Mouse (Mus musculus): ENCODE data around the gene B3gnt9. TPM values are rescaled to one million over a fixed set of nuclear protein-coding genes. Genes with fewer than 3 reads are reported as not detected.
A peak's percentile ranks its signal among the peaks of the same experiment; 100 is the strongest.

Gene B3gnt9
- polyA plus RNA-seq, 1 experiment from 2014 or later, result 3.8 TPM

- Histone ChIP-seq H3K9ac (replicated peaks; ENCODE audit: low read depth, low read length) (no peak overlapping the region), H3K9me3 (ENCODE audit: control insufficient read depth, low read length) (no peaks in the 10 kb centered on the region), H3K27ac (ENCODE audit: low read length) (no peak overlapping the region), H3K4me2 (ENCODE audit: low read length) (no peak overlapping the region), H3K4me3 (replicated peaks; ENCODE audit: low read length) (no peak overlapping the region), H3K27me3 (replicated peaks; ENCODE audit: control insufficient read depth, insufficient read depth, low read length) (no peaks in the 10 kb centered on the region), H3K4me1 (replicated peaks; ENCODE audit: control insufficient read depth, insufficient read depth, low read length) (no peaks in the 10 kb centered on the region), H3K36me3 (ENCODE audit: control insufficient read depth, insufficient read depth) (no peaks in the 10 kb centered on the region)
- WGBS, result 95% methylated on average over 2 of the region's 2 CpGs
- ATAC-seq, result no peak
These were observed 47.2 kb downstream of the B3gnt9 start for GRCm38 (mm10) chr8:105207675-105208273.

GRCm38 (mm10) chr8:105206766-105207275, 48.1 kb downstream of the B3gnt9 start:
- no peak for ATAC-seq
- H3K36me3 ChIP-seq (ENCODE audit: control insufficient read depth, insufficient read depth), result no peaks in the 10 kb centered on the region
- WGBS, result 50% methylated on average over 7 of the region's 7 CpGs

GRCm38 (mm10) chr8:105205748-105206147, 49.2 kb downstream of the B3gnt9 start:
- Histone ChIP-seq H3K27ac (ENCODE audit: low read length) (no peak overlapping the region), H3K9ac (replicated peaks; ENCODE audit: low read depth, low read length) (no peak overlapping the region), H3K9me3 (ENCODE audit: control insufficient read depth, low read length) (no peaks in the 10 kb centered on the region), H3K4me3 (replicated peaks; ENCODE audit: low read length) (no peak overlapping the region), H3K27me3 (replicated peaks; ENCODE audit: control insufficient read depth, insufficient read depth, low read length) (no peaks in the 10 kb centered on the region), H3K4me1 (replicated peaks; ENCODE audit: control insufficient read depth, insufficient read depth, low read length) (no peaks in the 10 kb centered on the region), H3K36me3 (ENCODE audit: control insufficient read depth, insufficient read depth) (no peaks in the 10 kb centered on the region), H3K4me2 (ENCODE audit: low read length) (no peak overlapping the region)
- 0 out of 2 replicates have a peak, but pooled peaks have one; percentile 31 for ATAC-seq
- WGBS, result 85% methylated on average over 1 of the region's 1 CpGs

More at GRCm38 (mm10) chr8:105206766-105207275, 48.1 kb downstream of the B3gnt9 start:
- H3K4me2 ChIP-seq (ENCODE audit: low read length), result no peak overlapping the region
- H3K4me3 ChIP-seq (replicated peaks; ENCODE audit: low read length), result no peak overlapping the region
- no peaks in the 10 kb centered on the region for H3K4me1 ChIP-seq (replicated peaks; ENCODE audit: control insufficient read depth, insufficient read depth, low read length)
- H3K9ac ChIP-seq (replicated peaks; ENCODE audit: low read depth, low read length), result no peak overlapping the region
- H3K27ac ChIP-seq (ENCODE audit: low read length), result no peak overlapping the region
- H3K27me3 ChIP-seq (replicated peaks; ENCODE audit: control insufficient read depth, insufficient read depth, low read length), result no peaks in the 10 kb centered on the region
- no peaks in the 10 kb centered on the region for H3K9me3 ChIP-seq (ENCODE audit: control insufficient read depth, low read length)

Other genes starting within 250 kb of the B3gnt9 start
- gene Ces3a, start 206.6 kb downstream of the B3gnt9 start, polyA plus RNA-seq (2015; fragmentation: Nextera tagmentation; extraction: Ambion mirVana), result not detected in 2 replicates
- not detected in 2 replicates for gene Ces3b, start 171.4 kb downstream of the B3gnt9 start, polyA plus RNA-seq (2015; fragmentation: Nextera tagmentation; extraction: Ambion mirVana)
- gene Ces4a, start 123.4 kb downstream of the B3gnt9 start, polyA plus RNA-seq (2015; fragmentation: Nextera tagmentation; extraction: Ambion mirVana), result 0.11 and 0.29 TPM in 2 replicates
- 34.2 and 40.1 TPM in 2 replicates for gene Cbfb, start 84.5 kb downstream of the B3gnt9 start, polyA plus RNA-seq (2015; fragmentation: Nextera tagmentation; extraction: Ambion mirVana)
- gene D230025D16Rik, start 30.0 kb downstream of the B3gnt9 start, polyA plus RNA-seq (2015; fragmentation: Nextera tagmentation; extraction: Ambion mirVana), result 34.3 and 35.7 TPM in 2 replicates
- gene Tradd, start 9.5 kb upstream of the B3gnt9 start, polyA plus RNA-seq (2015; fragmentation: Nextera tagmentation; extraction: Ambion mirVana), result 23.4 and 27.3 TPM in 2 replicates
- gene Fbxl8, start 9.5 kb upstream of the B3gnt9 start, polyA plus RNA-seq (2015; fragmentation: Nextera tagmentation; extraction: Ambion mirVana), result 0.83 and 0.96 TPM in 2 replicates
- gene Hsf4, start 14.6 kb upstream of the B3gnt9 start, polyA plus RNA-seq (2015; fragmentation: Nextera tagmentation; extraction: Ambion mirVana), result 0.25 TPM in 1 of 2 replicates, not detected in the other
- gene Nol3, start 21.0 kb upstream of the B3gnt9 start, polyA plus RNA-seq (2015; fragmentation: Nextera tagmentation; extraction: Ambion mirVana), result 1.5 and 2.8 TPM in 2 replicates
- gene 4931428F04Rik, start 34.7 kb upstream of the B3gnt9 start, polyA plus RNA-seq (2015; fragmentation: Nextera tagmentation; extraction: Ambion mirVana), result 110 and 125 TPM in 2 replicates
- 12.5 and 12.9 TPM in 2 replicates for gene Exoc3l, start 40.9 kb upstream of the B3gnt9 start, polyA plus RNA-seq (2015; fragmentation: Nextera tagmentation; extraction: Ambion mirVana)
- 44.9 and 46.8 TPM in 2 replicates for gene E2f4, start 42.5 kb upstream of the B3gnt9 start, polyA plus RNA-seq (2015; fragmentation: Nextera tagmentation; extraction: Ambion mirVana)
- 0.76 and 1.3 TPM in 2 replicates for gene Elmo3, start 50.4 kb upstream of the B3gnt9 start, polyA plus RNA-seq (2015; fragmentation: Nextera tagmentation; extraction: Ambion mirVana)
- 0.36 and 0.99 TPM in 2 replicates for gene Lrrc29, start 71.1 kb upstream of the B3gnt9 start, polyA plus RNA-seq (2015; fragmentation: Nextera tagmentation; extraction: Ambion mirVana)
- gene Tmem208, start 71.2 kb upstream of the B3gnt9 start, polyA plus RNA-seq (2015; fragmentation: Nextera tagmentation; extraction: Ambion mirVana), result 111 and 126 TPM in 2 replicates
- gene Fhod1, start 92.8 kb upstream of the B3gnt9 start, polyA plus RNA-seq (2015; fragmentation: Nextera tagmentation; extraction: Ambion mirVana), result 0.43 and 1.2 TPM in 2 replicates
- gene Slc9a5, start 93.7 kb upstream of the B3gnt9 start, polyA plus RNA-seq (2015; fragmentation: Nextera tagmentation; extraction: Ambion mirVana), result 6.3 and 10.3 TPM in 2 replicates
- gene Plekhg4, start 118.1 kb upstream of the B3gnt9 start, polyA plus RNA-seq (2015; fragmentation: Nextera tagmentation; extraction: Ambion mirVana), result 1.3 and 1.9 TPM in 2 replicates
- gene Kctd19, start 158.3 kb upstream of the B3gnt9 start, polyA plus RNA-seq (2015; fragmentation: Nextera tagmentation; extraction: Ambion mirVana), result not detected in 2 replicates
- gene Lrrc36, start 158.4 kb upstream of the B3gnt9 start, polyA plus RNA-seq (2015; fragmentation: Nextera tagmentation; extraction: Ambion mirVana), result 0.37 and 0.80 TPM in 2 replicates
- gene Tppp3, start 216.4 kb upstream of the B3gnt9 start, polyA plus RNA-seq (2015; fragmentation: Nextera tagmentation; extraction: Ambion mirVana), result 28.9 and 56.5 TPM in 2 replicates
- 26.3 and 33.3 TPM in 2 replicates for gene Zdhhc1, start 241.7 kb upstream of the B3gnt9 start, polyA plus RNA-seq (2015; fragmentation: Nextera tagmentation; extraction: Ambion mirVana)